In genomic region chr6:113166661-113167251, GRCm38 (mm10) we compare ENCODE assay signal across 8 mouse cellular contexts. TPM values are rescaled to one million over a fixed set of nuclear protein-coding genes. Genes with fewer than 3 reads are reported as not detected.
DNase-seq lines count a peak whose midpoint lies in the region; ATAC-seq and TF ChIP-seq lines count a peak whose summit lies in the region.

No protein-coding gene starts in this region.

- TF ChIP-seq EP300 in lung, postnatal 0 days (IDR thresholded peaks at IDR 0.05) = peak; percentile 85

- H3K4me3 ChIP-seq in forebrain, embryonic 13.5 days = no peak overlapping the region
- H3K4me3 ChIP-seq in heart, embryonic 14.5 days (ENCODE audit: control insufficient read depth in 1 of 2, insufficient read depth in 1 of 2, low read depth in 1 of 2, low read length in 2 of 2) = peak overlapping the region in 1 of 2 experiments; percentile 10; a peak in 1 of 4 replicates
- peak overlapping the region; percentile 14; the same call in 1 of the 2 replicates for H3K4me3 ChIP-seq in lung, postnatal 0 days (ENCODE audit: low read depth, low read length)
- H3K4me3 ChIP-seq in stomach, embryonic 15.5 days (replicated peaks) = no peak overlapping the region

- DNase-seq in 416B (ENCODE audit: low read depth) (peak; percentile 95), ZHBTc4 (ENCODE audit: low read depth, low spot score) (peak; percentile 58)
- DNase-seq in large intestine, adult 2 months (ENCODE audit: low read depth, low spot score) = peak; percentile 64
- peak; percentile 92 for DNase-seq in lung, postnatal 0 days (ENCODE audit: low spot score)
- no peak for DNase-seq in thymus, adult 18-20 months

- no peaks in the 10 kb centered on the region for H3K27me3 ChIP-seq in forebrain, embryonic 13.5 days
- no peaks in the 10 kb centered on the region for H3K27me3 ChIP-seq in heart, embryonic 14.5 days (ENCODE audit: control insufficient read depth, insufficient read depth, low read length)
- H3K27me3 ChIP-seq in lung, postnatal 0 days (replicated peaks; ENCODE audit: insufficient read depth, low read length) = no peaks in the 10 kb centered on the region
- H3K27me3 ChIP-seq in stomach, embryonic 15.5 days (replicated peaks) = no peaks in the 10 kb centered on the region

- no peak for TF ChIP-seq CTCF in lung, postnatal 0 days (IDR thresholded peaks at IDR 0.05)

- H3K4me1 ChIP-seq in forebrain, embryonic 13.5 days = peaks cover 9% of the 10 kb centered on the region
- peaks cover 10 to 17% of the 10 kb centered on the region in 2 experiments for H3K4me1 ChIP-seq in heart, embryonic 14.5 days (ENCODE audit: control insufficient read depth in 2 of 2, insufficient read depth in 2 of 2, low read length in 2 of 2)
- H3K4me1 ChIP-seq in lung, postnatal 0 days (ENCODE audit: insufficient read depth, low read depth, low read length) = no peaks in the 10 kb centered on the region
- peaks cover 5% of the 10 kb centered on the region; the same call in 1 of the 2 replicates for H3K4me1 ChIP-seq in stomach, embryonic 15.5 days

- H3K9me3 ChIP-seq in forebrain, embryonic 13.5 days (replicated peaks) = no peaks in the 10 kb centered on the region
- H3K9me3 ChIP-seq in heart, embryonic 14.5 days (ENCODE audit: control insufficient read depth, low read length) = no peaks in the 10 kb centered on the region
- H3K9me3 ChIP-seq in lung, postnatal 0 days (ENCODE audit: low read length) = no peaks in the 10 kb centered on the region
- no peaks in the 10 kb centered on the region for H3K9me3 ChIP-seq in stomach, embryonic 15.5 days

- H3K27ac ChIP-seq in forebrain, embryonic 13.5 days = no peak overlapping the region
- peak overlapping the region; percentile 47 to 57 for H3K27ac ChIP-seq in heart, embryonic 14.5 days (replicated peaks in 1 of 2; ENCODE audit: control insufficient read depth in 1 of 2, insufficient read depth in 1 of 2, low read depth in 2 of 2, low read length in 2 of 2)
- H3K27ac ChIP-seq in lung, postnatal 0 days (ENCODE audit: low read length) = peak overlapping the region; percentile 43
- H3K27ac ChIP-seq in stomach, embryonic 15.5 days = no peak overlapping the region

- no peak overlapping the region for H3K9ac ChIP-seq in forebrain, embryonic 13.5 days
- H3K9ac ChIP-seq in heart, embryonic 14.5 days (ENCODE audit: low read length) = peak overlapping the region; percentile 30; the same call in 1 of the 2 replicates
- H3K9ac ChIP-seq in lung, postnatal 0 days (replicated peaks; ENCODE audit: low read depth) = no peak overlapping the region
- no peak overlapping the region for H3K9ac ChIP-seq in stomach, embryonic 15.5 days

- ATAC-seq in forebrain, embryonic 13.5 days = peak; percentile 45
- peak; percentile 41 for ATAC-seq in heart, embryonic 14.5 days (ENCODE audit: insufficient number of reproducible peaks, insufficient read depth, low FRiP score, low read depth)
- peak; percentile 87 for ATAC-seq in lung, postnatal 0 days
- peak; percentile 64; the same call in 1 of the 2 replicates for ATAC-seq in stomach, embryonic 15.5 days (ENCODE audit: insufficient read depth, low FRiP score, low read depth)

- WGBS in forebrain, embryonic 13.5 days = 73% methylated on average over 17 of the region's 17 CpGs
- WGBS in heart, embryonic 14.5 days = 45% methylated on average over 17 of the region's 17 CpGs
- 31% methylated on average over 17 of the region's 17 CpGs for WGBS in large intestine, adult 2 months
- WGBS in lung, postnatal 0 days = 32% methylated on average over 17 of the region's 17 CpGs
- 50% methylated on average over 17 of the region's 17 CpGs for WGBS in stomach, embryonic 15.5 days

- H3K4me2 ChIP-seq in forebrain, embryonic 13.5 days = no peak overlapping the region
- H3K4me2 ChIP-seq in heart, embryonic 14.5 days (ENCODE audit: low read length) = peak overlapping the region; percentile 55
- H3K4me2 ChIP-seq in lung, postnatal 0 days (replicated peaks; ENCODE audit: low read depth, low read length) = peak overlapping the region; percentile 47
- peak overlapping the region; percentile 32 for H3K4me2 ChIP-seq in stomach, embryonic 15.5 days

- H3K36me3 ChIP-seq in forebrain, embryonic 13.5 days (ENCODE audit: poor library complexity, severe bottlenecking) = peaks cover 16% of the 10 kb centered on the region
- H3K36me3 ChIP-seq in heart, embryonic 14.5 days (ENCODE audit: control insufficient read depth, insufficient read depth, low read length) = no peaks in the 10 kb centered on the region
- H3K36me3 ChIP-seq in lung, postnatal 0 days (ENCODE audit: insufficient read depth, low read length) = no peaks in the 10 kb centered on the region
- H3K36me3 ChIP-seq in stomach, embryonic 15.5 days = no peaks in the 10 kb centered on the region

RNA-seq across cellular contexts. Expression of gene Lhfpl4, which starts 28.4 kb away (rescaled TPM):
- 29.6 and 33.8 TPM in 2 replicates for polyA plus RNA-seq in forebrain, embryonic 13.5 days (2015; fragmentation: Nextera tagmentation; extraction: Ambion mirVana)
- 0.22 and 0.61 TPM in 2 replicates for polyA plus RNA-seq in heart, embryonic 14.5 days (2014; fragmentation: Nextera tagmentation; extraction: Ambion mirVana)
- 0.26 and 0.46 TPM in 2 replicates for polyA plus RNA-seq in large intestine, adult 2 months (2012; rRNA removed)
- 0.25 and 0.39 TPM in 2 replicates for polyA plus RNA-seq in lung, postnatal 0 days (2015; fragmentation: Nextera tagmentation; extraction: Ambion mirVana)
- 1.7 and 2.0 TPM in 2 replicates for polyA plus RNA-seq in stomach, embryonic 15.5 days (2015; fragmentation: Nextera tagmentation; extraction: Ambion mirVana)

Comparison
In these comparisons a context has a peak if more than half of its experiments do, and no peak if none do; other contexts are left out.
1. DNase-seq: peak in 416B (single experiment), ZHBTc4 (single experiment), large intestine, adult 2 months (single experiment) and lung, postnatal 0 days (single experiment); none in thymus, adult 18-20 months (0 of 2).
2. H3K27ac ChIP-seq: peak in heart, embryonic 14.5 days (2 of 2) and lung, postnatal 0 days (single experiment); none in forebrain, embryonic 13.5 days (single experiment) and stomach, embryonic 15.5 days (single experiment).
3. RNA of gene Lhfpl4, which starts 28.4 kb away (polyA plus RNA-seq): 29.6 to 33.8 TPM in forebrain, embryonic 13.5 days; 1.7 to 2.0 TPM in stomach, embryonic 15.5 days, 0.26 to 0.46 TPM in large intestine, adult 2 months, 0.25 to 0.39 TPM in lung, postnatal 0 days and 0.22 to 0.61 TPM in heart, embryonic 14.5 days; every median in the first group is over 10 times any median in the second.
4. Peak in every context shown above with its lines, with median percentiles within 50 percentile points of each other: ATAC-seq.